Mouse (Mus musculus): ENCODE measurements around the gene Gpc3.
"Not testable (repeated sequence)": the region's sequence is repeated elsewhere in the genome, so short reads cannot be mapped to it uniquely, and the experiment has no call there.

The Gpc3 gene

DNA sequence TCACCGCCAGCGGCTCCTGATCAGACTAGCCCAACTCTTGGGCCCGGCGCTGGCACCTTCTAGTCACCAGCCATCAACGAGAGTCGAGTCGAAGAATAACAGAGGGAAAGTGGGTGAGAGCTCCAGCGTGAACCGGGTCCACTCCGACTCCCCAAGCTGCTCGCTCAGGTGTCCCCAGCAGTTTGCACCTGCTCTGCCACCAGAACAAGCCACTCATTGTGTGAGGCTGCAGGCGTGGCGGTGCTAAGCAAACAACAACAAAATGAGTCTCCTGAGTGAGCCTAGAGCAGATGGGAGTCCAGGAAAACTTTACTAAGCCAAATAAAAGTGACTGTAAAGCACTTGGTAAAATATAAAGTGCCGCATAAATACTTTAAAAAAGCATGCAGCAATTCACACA is 239.5 kb downstream of the Gpc3 start:
- no peak for DNase-seq

DNA sequence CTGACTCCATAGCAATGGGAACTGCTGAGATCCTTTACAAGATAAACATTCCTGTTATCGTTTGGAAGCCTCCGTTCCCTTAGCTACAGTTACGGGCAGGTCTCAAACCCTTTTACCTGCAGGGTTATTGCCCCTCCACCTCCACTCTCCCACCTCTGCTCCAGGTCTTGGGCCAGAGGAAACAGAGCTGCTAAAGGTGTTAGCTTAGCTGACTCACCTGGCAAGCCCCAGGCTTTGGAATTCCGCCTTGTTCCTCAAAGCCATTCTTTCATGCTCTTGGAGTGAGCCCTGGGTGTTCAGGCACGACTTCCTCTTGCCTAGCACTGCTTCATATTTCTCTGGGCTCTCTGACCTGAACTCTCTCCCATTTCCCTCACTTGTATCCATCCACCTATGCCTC is 241.3 kb downstream of the Gpc3 start:
- DNase-seq: no peak

DNA sequence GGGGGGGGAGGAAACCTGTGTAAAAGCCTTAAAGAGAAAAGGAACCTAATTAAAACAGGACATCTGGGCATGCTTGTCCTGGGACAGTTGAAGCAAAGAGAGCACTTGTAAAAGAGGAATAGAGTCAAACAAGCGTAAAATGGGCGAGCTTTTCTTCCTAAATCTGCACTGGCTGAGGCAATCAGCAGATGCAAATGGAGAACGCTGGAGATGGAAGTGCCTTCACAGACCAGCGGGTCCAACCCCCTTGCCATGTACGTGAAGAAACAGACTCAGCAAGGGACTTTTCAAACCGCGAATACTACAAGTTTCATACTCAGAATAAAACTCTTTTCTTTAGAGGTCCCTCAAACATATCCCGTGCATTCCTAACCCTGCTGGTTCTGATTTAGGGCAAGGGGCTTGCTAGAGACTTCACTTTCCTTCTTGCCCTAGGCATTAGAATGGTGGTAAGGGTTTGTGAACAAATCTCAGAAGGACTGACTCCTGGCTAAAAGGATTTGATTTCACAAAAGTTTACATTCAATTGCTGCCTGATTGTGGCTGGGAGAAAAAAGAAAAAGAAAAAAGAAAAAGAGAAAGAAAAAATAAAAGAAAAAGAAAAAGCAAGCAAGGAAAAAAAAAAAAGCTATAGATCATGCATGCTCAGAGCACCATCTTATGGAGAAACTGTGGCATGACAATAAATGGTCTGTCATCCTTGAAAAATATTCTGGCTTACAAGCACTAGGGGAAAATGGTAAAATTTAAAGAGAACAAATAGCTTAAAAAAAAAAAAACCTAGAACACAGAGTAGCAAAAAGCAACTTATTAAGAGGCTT is 243.6 kb downstream of the Gpc3 start:
- DNase-seq: peak; percentile 39

DNA sequence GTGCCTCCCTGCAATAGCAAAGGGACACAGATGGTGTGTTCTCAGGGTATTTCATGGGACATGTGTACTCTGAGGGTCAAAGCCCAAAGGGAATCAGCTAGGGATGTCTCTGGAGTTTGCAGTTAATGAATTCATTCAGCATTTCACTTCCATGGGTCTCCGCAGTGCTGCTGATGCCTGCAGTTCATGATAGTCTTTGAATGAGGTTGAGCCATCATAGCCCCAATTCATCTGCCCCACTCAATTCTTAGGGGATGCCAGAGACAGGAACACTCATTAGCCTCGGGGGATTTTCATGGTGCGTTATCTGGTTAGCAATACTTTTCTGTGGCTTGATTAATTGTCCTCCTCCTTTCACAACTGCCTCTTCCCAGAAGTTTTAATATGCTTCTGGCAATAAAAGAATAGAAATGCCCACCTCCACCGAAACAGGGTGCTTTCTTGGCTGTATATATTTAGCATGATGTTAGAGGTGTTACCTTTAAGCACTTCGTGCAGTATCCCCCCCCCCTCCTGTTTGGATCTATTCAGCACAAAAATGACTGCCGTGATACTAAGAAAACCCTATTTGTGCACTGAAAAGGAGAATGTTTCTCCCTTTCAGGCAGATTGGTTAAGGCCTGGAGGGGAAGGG is 244.3 kb downstream of the Gpc3 start:
- DNase-seq: no peak

DNA sequence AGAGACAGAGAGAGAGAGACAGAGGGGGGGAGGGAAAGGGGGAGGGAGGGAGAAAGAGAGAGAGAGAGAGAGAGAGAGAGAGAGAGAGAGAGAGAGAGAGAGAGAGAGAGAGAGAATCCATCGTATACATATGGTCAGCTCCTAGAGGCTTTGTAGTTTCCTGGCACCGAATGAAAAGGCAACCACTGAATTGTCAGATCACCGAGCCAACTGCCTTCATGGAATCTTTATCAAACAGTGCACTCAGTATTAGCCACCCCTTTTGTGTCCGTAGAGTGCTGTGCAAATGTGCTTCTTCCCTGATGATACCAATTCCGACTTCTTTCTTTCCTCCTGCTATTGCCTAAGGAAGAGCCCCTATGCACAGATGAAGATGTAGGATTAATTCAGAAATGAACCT is 246.9 kb downstream of the Gpc3 start:
- DNase-seq: no peak

DNA sequence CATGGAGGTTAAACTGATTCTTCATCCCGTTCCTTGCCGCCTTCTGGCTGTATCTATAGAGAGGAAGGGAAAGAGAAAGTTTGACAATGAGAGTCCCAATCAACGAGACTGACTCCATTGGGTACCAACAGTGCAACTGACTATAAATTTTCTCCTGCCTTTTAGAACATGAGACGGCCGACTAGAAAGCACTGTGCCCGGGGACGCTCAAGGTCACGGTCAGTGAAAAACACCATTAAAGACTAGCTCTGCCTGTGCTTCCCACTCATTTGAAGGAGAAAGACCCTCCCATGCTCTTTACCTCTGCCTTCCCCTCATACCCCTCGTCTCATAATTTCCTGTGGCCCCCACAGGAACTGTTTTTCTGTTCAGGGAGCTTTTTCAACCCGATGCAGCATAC is 248.0 kb downstream of the Gpc3 start:
- no peak for DNase-seq

DNA sequence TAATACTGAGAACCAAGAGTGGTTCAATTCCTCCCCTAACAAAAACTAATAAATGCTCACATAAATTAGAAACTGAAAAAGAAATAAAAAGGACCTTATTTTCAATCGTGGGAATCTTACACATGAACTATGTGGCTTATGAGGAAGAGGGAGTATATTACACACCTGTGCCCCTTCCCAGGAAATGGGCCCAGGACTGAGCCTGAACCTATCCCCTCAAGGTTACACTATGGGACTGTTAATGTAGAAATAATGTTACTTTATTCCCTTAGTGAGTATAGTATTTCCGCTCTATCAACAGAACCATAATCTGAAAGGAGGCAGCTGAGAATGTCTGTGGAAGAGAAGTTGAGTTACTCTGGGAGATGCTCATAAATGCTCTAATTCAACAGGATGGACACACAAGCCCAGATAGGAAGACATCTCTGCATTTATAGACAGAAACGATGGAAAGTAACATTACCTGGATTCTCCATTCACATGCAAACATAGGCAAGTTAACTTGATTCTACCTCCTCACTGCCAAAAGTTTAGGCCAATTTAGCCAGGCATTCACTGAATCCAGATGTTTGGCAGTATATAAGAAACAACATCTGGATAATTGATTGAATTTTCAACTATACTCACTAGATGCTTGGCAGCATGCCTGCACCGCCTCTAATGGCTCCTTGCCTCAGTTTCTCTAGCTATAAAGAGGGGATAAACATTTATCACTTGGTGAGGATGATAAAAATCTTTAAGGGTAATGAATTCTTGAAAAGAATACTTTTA is 251.3 kb downstream of the Gpc3 start:
- DNase-seq: no peak

DNA sequence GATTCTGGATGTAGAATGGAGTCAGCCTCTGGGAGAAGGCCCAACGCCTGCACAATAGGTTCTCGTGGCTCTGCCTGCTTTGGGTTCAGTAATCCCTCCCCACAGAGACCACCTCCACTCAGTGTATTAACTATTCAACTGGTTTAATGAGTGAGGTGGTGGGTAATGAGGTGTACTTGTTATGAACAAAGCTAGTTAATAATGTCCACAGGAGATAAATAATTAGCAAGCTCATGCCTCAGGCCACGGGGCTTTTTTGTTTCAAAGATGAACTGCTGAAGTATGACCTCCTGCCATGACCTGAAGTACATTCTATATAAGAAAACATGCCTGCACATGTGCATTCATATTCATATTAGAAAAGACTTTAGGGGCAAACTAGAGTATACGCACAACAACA is 260.8 kb downstream of the Gpc3 start:
- peak; percentile 80 for DNase-seq

DNA sequence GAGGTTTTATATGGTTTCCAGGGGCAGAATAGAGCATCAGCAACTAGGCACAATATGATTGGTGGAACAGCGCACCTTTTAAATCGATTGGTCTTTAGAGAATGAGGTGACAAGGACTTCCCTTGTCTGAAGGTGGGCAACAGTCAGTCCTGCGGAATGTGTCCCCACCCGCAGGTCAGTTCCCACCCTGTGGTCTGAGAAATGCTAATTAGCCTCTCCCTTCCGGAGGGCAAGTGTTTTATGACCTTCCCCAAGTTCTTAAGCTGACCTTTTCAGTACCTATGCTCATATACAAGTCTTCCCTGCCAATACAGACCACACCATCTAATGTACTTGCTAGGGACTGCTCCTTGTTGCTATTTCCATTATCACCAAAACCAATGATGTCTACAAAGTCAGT is 263.1 kb downstream of the Gpc3 start:
- not testable (repeated sequence) for DNase-seq

DNA sequence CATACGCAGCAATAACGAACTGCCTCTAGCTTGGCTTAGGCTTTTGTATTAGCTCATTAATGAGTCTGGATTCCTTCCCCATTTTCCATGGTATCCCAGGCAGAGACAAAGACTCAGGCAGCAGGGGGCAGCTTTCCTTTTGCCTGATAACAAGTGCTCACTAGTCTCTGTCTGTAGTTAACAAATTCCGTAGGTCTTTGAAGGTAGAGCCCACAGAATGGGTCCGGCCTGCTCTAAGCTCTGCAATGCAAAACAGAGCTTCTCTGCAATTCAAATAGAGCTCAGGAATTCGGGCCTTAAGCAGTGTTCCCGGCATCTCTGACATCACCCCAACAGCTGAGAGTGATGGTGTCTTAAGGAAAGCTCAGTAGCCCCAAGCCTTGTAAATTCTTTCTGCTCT is 265.0 kb downstream of the Gpc3 start:
- no peak for DNase-seq

DNA sequence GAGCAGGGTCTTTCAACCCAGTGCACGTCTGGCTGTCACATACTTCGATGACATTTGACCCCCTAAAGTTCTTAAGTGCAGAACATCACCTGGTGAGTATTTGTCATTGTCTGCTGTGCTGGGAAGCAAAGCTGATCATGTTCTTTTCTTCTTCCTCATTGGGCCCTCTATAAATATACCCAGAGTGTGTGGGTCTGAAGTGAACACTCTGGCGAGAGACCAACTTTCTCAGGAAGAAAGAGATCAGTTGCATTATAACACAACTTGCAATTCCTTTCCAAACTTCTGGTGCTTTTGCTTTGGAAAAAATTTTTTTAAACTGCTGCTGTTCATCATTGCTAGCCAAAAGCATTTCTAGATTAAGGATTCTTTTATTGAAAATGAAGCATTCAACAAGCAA is 269.7 kb downstream of the Gpc3 start:
- no peak for DNase-seq

DNA sequence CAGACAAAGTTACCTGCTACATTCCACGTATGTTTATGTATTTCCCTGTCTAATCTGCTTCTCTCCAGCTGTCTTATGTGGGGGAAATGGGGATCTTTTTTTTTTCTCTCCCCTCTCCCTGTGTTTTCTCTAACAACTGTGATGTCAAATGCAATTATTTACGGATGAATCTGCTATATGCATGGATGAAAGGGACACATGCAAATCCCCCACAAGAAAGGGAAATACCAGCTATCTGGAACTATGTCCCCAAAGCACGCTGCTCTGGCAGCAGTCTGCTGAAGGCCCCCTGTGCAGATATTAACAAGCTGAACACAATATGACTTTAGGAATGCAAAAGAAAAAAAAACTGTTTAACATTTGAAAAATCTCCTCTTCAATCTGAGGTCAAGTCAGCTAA is 273.5 kb downstream of the Gpc3 start:
- no peak for DNase-seq

DNA sequence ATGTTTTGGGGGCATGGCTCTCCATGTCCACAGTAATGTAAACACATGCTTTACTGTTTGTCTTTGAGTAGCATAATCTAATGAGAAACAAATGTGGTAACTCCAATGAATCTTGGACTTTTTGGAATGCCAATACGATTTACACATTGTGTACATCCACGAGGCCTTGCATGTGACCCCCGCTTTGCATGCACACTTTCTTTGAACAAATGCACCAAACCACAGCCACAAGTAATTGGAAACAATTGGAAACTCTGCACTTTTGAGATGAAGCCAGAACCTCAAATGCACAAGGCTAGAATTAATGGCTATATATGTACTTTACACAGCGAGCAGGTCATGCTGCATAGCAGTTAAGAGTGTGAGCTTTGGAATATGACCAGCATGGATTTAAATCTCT is 292.0 kb downstream of the Gpc3 start:
- no peak for DNase-seq

DNA sequence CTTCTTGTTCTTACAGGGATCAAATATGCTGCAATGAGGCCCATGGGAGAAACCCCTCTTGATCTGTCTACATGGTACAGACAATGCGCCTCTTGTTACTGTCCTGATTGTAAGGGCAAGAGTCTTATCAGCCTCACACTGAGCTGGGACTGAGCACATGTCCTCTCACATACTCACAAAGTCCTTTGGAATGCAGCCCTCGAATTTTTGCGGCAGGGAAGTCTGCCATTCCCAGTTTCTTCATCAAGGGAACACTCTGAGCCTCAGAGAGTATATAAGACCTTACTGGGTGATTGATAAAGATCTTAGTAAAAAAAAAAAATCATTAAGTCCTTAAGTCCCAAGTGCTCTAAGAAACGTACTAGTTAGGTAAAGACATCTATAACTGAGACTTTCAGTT is 293.1 kb downstream of the Gpc3 start:
- no peak for DNase-seq

DNA sequence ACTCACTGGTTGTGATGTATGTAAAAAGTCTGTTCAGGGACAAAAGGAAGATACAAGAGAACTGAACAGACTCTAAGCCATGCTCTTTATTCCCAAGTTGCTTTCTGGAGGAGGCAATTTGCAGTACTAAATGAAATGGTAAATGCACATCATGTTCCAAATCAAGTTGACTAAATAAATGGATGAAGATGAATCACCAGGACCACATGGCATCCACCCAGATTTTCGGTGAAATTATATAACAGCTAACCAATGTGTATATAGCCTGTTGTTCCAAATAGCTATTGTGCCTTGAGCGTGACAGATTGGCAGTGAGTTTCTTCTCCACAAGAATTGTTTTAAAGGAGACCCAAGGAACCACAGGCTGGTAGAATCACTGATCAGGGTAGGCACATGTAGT is 302.8 kb downstream of the Gpc3 start:
- DNase-seq: no peak

DNA sequence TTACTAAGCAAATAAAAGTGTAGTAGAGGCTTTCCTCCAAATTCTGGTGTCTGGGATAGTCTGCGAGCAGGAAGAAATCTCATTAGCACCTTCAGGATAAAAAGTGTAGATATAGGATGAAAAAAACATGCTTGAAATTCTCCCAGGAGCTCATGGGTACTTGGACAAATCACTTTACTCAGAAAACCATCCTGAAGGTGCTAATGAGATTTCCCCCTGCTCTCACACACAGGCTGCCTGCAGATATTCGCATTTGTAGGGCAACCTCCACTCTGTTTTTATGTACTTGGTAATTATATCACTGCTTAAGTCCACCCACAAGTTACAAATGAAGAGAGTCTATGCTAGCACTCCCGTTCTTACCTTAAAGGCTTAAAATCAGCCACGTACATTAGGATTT is 308.5 kb downstream of the Gpc3 start:
- no peak for DNase-seq

DNA sequence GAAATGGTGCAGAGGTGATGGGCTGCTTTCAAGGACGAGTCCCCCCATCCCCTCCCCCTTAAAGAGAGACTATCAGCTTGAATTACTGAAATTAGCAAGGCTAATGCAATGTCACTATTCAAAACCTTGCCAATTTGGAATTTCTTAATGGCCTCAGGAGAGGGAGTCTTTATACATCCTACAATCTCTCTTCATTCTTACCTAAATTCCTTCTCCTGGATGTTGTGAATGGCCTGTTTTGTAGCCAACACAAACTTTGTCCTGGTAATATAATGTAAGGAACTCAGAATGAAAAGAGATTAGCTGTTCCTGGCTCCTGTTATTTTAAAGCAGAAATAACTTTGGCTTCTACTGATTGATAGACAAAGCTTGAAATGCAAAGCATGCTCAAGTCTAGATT is 325.0 kb downstream of the Gpc3 start:
- DNase-seq: no peak

DNA sequence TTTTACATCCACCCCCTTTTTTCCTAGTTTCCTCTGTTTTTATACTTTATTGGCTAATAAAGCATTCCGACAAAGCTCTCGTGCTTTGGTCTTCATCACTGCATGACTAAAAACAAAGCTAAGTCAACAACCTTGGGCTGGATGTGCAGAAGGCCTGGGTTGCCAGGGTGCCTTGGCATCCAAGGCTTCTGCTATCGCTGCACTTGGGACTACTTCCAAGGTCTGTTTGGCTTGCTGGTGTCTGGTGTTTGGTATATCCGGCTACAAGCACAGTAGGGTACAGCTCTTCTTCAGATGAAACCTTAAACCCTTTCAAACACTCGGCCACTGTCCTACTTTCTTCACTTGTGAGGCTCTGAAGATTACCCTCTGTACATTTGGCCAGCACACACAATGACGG is 325.8 kb downstream of the Gpc3 start:
- no peak for DNase-seq

DNA sequence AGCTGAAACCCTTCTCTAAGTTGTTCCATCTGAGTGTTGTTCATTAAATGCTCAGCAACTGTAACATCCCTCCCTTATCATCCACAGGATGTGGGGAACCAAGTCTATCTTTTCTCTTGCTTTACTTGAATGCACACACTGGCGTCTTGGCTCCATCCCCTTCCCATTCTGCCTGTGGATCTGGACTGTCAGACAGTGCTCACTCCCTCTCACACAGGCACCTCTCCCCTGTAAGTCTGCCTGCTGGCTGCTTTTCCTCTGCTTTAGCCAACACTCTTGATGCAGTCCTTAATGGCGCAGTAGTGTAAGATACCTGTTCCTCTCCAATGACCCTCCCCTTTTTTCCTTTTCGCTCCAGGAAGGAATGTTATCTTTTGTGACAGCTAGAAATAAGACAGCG is 331.7 kb downstream of the Gpc3 start:
- no peak for DNase-seq

DNA sequence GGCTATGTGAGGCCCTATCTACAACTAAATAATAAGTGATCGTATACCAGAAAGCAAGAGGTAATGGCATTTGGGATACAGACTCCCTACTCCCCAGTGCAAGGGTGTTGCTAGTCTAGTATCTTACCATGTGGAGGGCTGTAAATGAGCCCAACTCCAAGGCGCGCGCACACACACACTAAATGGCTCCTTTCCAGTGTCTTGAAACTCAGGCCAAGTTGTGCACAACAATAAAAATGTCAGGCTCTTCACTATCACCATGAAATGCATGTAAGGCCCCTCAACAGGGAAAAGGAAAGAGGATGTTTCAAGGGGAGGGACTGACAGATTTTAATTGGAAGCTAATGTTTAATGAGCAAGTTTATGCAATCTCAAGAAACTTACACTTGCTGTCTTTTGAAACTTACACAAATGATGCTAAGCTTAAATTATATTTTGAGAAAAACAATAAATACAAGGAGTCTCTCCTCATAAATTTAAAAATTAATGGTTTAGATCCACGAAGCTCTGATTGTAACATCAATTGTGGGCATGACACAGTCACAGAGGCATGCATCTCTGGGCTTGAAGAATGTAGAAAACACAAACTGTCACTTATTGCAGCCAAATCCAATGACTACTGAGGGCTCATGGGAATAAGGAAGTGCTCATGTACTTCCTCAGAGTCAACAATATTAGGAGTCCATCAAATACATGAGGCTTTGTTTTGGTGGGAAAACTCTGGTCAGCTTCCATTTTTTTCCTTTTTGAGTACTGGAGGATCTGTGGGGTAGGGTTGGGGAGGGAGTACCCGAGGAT is 332.4 kb downstream of the Gpc3 start:
- no peak for DNase-seq

DNA sequence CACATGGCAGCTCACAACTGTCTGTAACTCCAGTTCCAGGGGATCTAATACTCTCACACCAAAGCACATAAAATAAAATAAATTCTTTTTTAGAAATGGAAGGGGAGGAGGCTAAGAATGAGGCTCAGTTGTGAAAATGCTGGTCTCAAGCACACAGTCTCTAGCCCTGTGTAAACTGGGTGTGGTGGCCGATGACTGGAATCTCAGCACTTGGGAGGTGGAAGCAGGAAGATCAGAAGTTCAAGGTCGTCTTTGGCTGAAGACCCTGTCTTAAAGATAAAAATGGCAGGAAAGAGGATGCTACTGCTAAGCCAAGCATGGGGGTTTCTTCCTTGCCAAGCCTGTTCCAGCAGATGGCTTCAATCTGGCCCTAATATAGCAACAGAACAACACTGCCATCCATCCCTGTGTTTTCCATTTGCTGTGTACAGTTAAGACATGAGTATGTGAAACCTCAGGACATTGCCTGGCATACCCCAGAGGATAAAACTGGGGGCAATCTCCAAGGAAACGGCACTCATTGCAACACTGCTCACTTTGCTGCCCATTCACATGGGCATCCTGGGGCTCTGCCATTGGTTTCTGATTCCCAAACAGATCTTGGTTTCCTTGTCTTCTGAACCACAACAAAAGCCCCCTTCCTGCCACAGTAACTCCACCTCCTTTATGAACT is 334.9 kb downstream of the Gpc3 start:
- DNase-seq: no peak

DNA sequence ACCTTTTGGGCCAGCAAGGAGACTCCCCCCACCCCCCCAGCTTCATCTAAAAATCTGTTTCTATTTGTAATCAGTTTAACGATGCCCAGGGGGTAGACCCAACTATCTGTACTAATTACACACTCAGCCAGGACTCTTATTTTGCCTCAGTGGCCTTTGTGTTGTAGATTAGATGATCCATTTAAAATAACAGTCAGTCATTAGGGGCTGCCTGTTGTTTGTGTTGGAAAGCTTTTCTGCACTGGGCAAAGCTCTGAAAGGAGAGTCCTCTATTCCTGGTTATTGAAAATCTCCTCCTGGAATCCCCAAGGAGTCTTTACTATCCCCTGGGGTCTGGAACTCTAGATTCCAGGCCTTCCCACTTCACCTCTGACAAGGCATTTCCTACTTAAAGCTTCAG is 336.2 kb downstream of the Gpc3 start:
- no peak for DNase-seq

DNA sequence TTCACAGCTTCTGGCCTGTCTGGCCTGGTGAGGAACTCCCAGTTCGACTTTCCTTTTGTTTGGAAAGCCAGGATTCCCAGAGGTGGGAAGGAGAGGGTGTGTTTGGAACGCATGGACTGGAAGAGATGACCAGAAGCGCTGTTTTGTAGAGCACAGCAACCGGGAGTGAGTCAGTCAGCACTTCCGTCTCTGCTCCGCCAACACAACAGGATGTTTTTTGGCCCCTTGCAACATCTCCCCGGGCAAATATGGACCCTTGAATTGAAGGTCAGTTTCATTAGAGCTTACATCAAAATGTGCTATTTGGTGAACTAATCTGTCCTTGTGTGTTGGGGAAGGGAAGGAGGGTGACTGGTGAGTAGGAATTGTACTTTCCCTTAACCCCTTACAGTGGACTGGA is 340.7 kb downstream of the Gpc3 start:
- DNase-seq: no peak

Measured in kidney, adult 9 months (tissue).